Mouse (Mus musculus): ENCODE results near the gene Lrrc7. TPM values are rescaled to one million over a fixed set of nuclear protein-coding genes. Genes with fewer than 3 reads are reported as not detected.

Lrrc7 gene
- total RNA-seq (2021), result 10 to 100 TPM; 84.8 to 94.0 TPM

DNA sequence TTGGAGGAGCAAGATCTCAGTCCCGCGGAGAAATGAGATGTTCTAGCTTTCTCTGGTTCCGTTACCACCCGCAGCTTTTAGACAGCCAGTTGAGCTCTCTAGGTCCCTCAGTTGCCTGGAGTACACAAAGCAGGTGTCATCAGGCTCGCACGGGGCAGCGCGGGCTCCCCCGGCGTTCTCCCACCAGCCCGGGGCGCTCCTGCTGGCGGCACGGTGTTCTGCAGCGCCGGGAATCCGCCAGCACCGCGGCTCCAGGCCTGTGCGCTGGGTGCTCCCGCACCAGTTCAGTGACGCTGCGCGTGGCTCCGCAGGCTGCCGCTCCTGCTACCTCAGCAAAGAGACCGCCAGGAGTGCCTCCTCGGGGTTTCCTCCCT is at the start of gene Lrrc7:
Gene Lrrc7, minus strand, starts transcription at position 235 of the 374 bp plus-strand sequence.
- peak; percentile 66 for DNase-seq
- intact Hi-C loops (cut with DNase I), result loop anchor here (10.0 kb wide), 2 partner anchors 333 to 713 kb away; no protein-coding TSS in a partner anchor

DNA sequence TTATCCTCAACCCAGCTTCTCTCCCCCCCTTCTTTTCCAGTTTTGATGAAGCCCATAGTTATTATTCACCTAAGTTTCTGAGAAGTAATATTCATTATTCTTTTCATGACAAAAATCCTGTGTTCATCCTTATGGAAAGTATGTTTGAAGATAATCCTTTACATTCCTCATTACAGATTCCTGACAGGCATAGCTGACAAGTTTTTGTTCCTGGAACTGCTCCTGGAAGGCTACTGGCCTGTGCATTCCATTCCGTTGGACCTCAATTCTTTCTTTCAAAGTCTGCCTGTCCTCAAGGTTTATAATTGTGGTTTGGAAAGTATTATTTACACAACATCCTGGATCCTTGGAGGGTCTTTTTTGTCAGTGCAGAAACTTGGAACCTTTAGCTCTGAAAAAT is 45.0 kb upstream of the Lrrc7 start:
- intact Hi-C loops (cut with DNase I), result no loop called here

DNA sequence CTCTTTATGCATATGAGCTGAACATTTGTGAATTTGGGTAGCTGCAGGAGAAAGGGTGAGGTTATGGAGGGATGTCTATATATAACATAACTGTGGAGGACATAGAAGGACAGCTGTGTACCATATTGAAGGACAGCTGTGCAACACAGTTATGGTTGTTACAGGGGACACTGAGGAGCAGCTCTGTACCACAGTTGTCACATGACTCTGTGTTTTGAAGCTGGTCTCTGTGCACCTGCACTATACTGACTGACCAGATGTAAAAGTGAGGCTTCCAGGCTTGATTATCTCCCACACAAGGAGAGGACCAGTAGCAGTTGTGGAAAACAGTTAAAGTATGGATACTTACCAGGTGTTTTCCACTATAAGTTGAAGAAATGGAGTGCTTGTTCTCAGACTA is 43.3 kb upstream of the Lrrc7 start:
- no peak for DNase-seq
- intact Hi-C loops (cut with DNase I), result no loop called here

More for the DNA sequence above, 45.0 kb upstream of the Lrrc7 start:
- no peak for DNase-seq

DNA sequence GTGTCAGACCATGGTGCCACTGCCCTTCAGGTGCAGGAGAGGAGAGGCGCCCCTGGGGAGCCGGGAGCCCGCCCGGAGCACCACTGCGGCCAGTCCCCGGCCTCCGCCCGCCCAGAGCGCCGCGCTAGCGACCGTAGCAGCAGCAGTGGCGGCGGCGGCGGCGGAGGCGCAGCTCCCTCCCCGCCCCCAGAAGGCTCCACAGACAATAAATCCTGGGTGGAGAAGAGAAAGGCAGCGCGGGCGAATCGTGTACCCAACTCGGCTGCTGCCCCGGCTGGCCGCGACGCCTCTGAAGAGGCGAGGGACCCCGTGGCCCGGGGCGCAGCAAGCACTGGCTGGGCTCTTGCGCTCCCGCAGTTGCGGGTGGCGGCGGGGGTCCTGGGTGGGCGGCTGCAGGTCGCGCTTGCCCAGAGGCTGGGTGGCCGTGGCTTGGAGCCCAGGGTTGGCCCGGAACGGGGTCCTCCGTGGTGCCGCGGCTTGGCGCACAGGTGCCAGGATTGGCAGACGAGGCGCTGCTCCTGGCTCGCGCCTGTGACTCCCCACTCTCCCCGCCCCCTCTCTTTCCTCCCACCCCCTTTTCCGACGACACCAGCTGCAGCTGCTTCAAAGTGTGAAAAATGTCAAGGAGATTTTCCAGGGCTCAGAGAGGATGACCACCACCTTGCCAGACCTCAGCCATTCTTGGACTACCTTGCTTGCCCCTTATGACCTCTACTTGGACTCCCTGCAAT is 600 bp downstream of the Lrrc7 start:
- intact Hi-C loops (cut with DNase I), result loop anchor here (10.0 kb wide), 2 partner anchors 333 to 713 kb away; no protein-coding TSS in a partner anchor

DNA sequence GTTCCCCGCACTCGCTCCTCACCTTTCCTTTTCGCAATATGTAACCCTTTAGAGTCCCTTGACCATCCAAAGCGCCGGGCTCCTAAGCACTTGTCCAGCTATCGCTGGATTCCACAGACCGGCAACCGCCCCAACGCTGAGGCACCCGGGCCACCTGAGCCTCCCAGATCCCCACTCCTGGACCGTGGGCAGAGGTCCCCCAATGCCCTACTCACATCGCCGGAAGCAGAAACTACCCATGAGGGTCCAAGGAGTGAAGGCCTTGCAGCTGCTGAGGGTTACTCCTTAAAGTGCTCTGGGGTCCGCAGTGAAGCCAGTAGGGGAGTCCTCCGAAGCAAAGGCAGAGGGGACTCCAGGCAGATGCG is 1.1 kb downstream of the Lrrc7 start:
- peak; percentile 43 for DNase-seq
- intact Hi-C loops (cut with DNase I), result loop anchor here (10.0 kb wide), 2 partner anchors 334 to 714 kb away; no protein-coding TSS in a partner anchor

More for the DNA sequence above, 600 bp downstream of the Lrrc7 start:
- DNase-seq, result peak; percentile 89

DNA sequence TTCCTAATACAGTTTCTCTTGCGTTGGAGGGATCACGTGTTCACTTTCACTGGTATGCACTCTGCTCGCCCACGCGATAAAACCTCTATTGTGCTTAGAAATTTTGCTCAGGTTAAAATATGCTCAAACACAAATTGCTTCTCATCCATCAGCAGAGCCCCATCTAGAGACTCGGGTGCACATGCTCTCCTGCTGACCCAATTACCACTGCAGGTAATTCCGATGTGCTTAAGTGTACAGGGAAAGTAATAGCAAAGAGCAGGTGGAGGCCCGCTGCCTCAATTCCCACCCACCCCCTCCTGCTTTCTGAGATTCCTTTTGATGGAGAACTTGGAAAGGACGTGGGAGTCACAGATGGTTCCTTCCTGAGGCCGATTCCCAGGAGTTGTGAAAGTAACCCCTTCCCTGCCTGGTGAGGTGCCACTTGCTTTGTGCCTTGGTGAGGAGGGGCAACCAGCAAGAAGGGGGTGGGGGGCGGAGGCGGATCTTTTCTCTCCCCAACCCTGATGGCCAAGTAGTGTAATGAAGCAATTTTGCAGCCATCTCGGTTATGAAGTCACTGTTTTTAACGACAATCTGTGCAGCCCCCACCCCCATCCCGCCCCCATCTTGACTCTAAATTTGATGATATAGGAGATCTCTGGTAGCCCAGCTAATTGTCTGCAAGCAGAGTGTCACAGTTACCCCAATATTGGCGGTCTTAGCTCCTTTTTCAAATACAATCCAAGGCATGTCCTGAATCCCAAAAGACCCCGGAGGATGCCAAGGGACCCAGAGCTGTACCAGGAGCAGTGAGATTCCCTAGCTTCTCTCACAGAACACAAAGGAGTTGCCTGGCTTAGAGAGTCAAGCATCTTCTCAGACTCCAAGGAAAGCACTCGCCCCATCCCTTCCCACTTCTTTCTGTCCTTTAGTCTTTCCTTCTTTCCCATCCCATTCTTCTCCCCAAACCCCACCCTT is 2.0 kb downstream of the Lrrc7 start:
- intact Hi-C loops (cut with DNase I), result loop anchor here (10.0 kb wide), 3 partner anchors 335 to 715 kb away; no protein-coding TSS in a partner anchor
- peak; percentile 75 for DNase-seq

DNA sequence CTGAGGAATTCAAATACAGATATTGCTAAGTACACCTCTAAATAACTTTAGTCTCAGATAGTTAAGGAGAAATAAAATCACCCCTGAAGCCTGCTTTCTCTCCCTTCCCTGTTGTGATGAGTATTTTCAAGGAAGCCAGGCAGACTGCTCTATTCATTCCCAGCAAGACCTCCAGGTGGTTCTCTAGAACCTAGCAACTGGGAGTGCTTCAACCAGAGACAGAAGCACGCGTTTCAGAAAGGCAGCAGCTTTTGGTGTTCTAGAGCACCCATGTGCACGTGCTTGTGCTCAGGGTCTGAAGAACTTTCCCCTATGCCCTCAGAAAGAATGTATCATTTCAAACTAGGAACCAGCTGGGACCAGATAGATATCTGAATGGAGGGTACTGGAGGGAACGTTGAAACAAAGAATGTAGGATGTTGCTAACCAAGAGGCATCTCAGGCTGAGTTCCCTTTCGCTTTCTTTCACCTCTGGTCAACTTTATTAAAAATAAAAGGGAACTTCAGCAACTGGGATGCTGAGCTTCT is 2.8 kb downstream of the Lrrc7 start:
- intact Hi-C loops (cut with DNase I), result loop anchor here (10.0 kb wide), 1 partner anchor 384 kb away; no protein-coding TSS in a partner anchor

DNA sequence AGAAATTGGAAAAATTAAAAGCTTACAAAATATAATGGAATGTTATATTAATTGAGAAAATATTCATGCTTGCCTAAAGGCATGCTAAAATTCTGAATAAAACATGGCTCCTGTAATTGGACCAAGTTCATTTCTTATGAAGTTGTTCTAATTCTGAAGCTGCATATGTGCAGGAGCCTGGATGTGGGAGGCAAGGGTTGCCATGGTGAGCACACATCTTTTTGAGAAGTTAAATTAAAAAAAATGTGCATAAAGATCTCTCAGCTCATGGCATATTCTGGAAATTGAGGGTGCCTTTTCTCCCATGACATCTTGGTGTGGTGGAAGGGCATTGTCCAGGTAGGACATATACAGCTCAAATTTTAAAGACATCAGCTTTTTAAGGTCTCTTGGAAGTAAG is 3.4 kb downstream of the Lrrc7 start:
- intact Hi-C loops (cut with DNase I), result loop anchor here (10.0 kb wide), 1 partner anchor 384 kb away; no protein-coding TSS in a partner anchor

More for the DNA sequence above, 2.8 kb downstream of the Lrrc7 start:
- DNase-seq, result no peak

DNA sequence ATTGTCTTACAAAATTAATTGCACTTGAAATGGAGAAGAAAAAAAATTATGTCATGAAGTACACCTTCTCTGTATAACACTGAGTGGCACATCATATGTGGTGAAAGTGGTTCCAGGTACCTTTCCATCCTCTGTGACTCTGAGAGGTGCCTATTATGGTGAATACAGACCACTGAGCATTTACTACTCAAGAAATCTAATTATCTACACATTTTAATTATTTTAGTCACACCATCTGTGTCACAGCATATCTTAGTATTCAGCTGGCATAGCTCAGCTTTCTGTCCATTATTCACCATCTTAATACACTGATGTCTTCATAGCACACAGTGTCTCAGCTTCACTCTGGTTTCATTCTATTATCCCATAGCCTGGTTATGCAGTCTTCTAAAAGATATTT is 7.7 kb downstream of the Lrrc7 start:
- no peak for DNase-seq
- intact Hi-C loops (cut with DNase I), result loop anchor here (10.0 kb wide), 1 partner anchor 379 kb away; no protein-coding TSS in a partner anchor

More for the DNA sequence above, 3.4 kb downstream of the Lrrc7 start:
- DNase-seq, result no peak

DNA sequence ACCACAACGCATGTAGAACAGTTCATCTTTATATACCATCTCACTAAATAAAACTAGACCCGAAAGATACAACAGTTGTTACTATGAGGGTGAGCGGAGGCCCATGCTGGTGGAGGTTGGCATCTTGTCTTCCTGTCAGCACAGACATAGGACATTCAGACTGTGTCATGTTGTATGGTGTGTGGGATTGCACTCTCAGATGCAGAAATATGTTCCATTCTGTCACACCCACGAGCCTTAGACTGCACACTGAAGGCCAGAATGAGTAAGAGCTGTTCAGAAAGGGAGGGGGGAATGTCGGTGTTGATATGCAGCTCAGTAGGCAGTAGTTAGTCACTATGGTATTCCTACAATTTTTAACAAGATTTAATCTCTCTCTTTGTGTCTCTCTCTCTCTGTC is 9.9 kb downstream of the Lrrc7 start:
- no peak for DNase-seq
- intact Hi-C loops (cut with DNase I), result loop anchor here (10.0 kb wide), 1 partner anchor 377 kb away; no protein-coding TSS in a partner anchor

DNA sequence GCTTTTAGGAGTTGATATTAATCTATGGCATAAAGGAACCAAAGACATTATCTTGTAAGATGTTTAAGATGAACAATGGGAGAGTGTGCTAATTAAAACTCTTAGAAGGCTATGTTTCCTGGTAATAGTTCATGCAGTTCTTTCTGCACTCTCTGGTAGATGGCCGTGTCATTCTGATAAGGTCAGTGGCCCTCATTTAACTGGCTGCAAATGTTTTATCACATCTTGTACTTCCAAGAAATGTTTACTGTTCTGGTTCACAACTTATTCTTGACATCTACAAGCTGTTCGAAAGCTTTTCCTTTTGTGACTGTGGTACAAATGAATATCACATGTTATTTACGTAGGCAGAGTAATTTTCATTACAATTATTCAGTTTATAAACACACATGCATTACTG is 18.5 kb downstream of the Lrrc7 start:
- intact Hi-C loops (cut with DNase I), result loop anchor here (10.0 kb wide), 1 partner anchor 179 kb away; no protein-coding TSS in a partner anchor
- no peak for DNase-seq

DNA sequence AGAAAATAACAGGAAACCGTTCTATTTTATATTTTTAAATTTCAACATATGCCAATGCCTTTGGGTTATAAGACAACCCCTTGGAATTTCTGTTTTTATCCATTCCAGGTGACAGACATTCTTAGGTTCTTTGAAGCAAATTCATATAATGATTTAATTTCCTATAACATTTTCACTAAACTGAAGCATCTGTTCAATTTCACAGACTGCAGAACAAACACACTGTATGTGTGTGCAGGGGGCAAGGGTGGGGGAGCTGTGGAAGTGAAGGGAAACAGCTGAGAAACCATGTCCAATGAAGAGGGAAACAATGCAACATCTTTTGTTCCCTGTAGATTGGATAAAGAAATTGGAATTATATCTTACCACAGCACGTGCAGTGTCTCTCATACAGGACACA is 29.2 kb downstream of the Lrrc7 start:
- intact Hi-C loops (cut with DNase I), result no loop called here
- DNase-seq, result no peak

DNA sequence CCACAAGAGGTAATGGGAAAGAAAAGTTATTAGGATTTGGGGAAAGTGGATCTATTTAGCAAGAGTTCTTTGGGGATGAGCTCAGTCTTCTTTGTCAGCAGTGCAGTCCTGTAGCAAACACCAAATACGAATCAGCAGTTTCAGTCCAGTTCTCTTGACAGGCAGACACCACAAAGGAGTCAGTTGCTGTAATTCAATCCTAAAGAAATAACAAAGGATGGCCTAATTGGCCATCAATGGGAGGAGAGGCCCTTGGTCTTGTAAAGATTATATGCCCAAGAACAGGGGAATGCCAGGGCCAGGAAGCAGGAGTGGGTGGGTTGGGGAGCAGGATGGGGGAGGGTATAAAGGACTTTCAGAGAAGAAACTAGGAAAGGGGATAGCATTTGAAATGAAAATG is 33.5 kb downstream of the Lrrc7 start:
- intact Hi-C loops (cut with DNase I), result no loop called here
- DNase-seq, result no peak

DNA sequence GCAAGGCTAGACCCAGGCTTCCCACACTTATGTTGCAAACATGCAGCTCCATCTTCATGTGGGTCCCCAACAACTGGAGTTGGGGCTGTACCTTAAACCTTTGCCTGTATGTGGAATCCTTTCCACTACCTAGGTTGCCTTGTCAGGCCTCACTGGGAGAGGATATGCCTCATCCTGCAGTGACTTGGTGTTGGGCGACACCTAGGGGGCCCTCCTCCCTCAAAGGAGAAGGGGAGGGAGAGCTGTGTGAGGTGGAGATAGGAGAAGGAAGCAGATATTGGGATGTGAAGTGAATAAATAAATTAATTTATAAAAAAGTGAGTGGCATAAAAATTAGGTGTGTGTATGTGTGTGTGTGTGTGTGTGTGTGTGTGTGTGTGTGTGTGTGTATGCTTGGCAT is 68.3 kb downstream of the Lrrc7 start:
- intact Hi-C loops (cut with DNase I), result no loop called here
- no peak for DNase-seq

DNA sequence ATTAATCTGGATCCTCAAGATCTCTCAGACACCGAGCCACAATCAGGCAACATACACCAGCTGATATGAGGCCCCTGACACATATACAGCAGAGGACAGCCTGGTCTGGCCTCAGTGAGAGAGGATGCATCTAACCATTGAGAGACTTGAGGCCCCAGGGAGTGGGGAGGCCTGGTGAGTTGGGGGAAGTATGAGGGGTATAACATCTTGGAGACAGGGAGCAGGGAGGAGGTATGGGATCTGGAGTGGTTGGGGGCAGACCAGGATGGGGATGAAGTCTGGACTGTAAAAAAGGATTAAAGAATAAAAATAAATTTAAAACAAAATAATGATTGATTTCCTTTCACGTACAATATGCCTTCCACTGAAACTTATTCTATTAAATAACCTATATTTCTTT is 82.3 kb downstream of the Lrrc7 start:
- DNase-seq, result no peak
- intact Hi-C loops (cut with DNase I), result no loop called here

DNA sequence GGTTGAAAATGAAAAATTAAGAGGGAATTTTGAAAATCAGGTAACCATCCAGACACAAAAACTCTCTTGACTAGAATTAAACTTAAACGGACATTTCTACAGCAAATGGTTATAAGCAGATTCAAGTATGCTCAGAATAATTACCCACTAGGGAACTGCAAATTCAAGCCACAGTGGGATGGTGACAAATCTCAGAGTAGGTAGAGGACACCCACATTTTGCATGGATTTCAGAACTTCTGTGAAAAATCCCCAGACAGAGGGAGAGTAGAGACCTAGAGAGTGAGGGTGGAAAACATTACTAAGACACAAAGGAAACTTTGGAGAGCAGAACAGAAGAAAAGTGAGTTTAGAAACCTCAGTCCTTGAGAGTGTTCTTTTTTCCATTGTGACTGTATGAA is 161.4 kb downstream of the Lrrc7 start:
- DNase-seq, result no peak

DNA sequence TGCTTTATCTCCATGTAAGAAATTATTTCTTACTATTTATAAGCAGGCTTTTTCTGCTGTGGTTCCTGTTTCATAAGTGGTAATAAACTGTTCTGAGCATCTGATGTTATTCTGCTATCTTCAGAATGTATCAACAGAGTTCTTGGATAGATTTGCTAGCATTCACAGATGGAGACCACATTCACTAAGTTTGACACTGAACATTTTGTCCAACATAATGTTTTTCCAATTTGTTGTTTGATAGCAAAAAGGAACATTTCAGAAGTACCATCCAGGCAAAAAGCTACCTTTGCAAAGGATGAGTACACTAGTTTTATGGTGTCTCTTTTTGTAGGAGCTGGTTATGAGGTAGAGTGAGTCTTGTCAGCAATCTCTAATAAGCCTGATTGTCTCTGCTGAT is 170.5 kb downstream of the Lrrc7 start:
- no peak for DNase-seq
- intact Hi-C loops (cut with DNase I), result no loop called here

More for the DNA sequence above, 161.4 kb downstream of the Lrrc7 start:
- intact Hi-C loops (cut with DNase I), result no loop called here

DNA sequence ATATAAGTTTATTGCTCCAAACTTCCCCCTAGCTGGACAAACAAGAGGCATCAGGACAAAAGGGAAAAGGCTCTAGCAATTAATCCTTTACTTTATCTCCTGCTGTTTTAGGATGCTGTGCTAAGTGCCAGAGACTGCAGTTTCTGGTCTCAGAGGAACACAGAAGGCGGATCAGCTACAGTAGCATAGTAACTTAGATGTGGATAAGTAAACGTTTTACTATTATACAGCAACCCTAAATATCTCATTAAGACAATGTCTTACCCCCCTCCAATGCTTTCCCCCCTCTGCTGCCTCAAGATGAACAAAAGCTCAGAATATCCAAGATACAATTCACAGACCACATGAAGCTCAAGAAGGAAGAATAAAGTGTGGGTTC is 174.0 kb downstream of the Lrrc7 start:
- intact Hi-C loops (cut with DNase I), result no loop called here
- DNase-seq, result no peak

DNA sequence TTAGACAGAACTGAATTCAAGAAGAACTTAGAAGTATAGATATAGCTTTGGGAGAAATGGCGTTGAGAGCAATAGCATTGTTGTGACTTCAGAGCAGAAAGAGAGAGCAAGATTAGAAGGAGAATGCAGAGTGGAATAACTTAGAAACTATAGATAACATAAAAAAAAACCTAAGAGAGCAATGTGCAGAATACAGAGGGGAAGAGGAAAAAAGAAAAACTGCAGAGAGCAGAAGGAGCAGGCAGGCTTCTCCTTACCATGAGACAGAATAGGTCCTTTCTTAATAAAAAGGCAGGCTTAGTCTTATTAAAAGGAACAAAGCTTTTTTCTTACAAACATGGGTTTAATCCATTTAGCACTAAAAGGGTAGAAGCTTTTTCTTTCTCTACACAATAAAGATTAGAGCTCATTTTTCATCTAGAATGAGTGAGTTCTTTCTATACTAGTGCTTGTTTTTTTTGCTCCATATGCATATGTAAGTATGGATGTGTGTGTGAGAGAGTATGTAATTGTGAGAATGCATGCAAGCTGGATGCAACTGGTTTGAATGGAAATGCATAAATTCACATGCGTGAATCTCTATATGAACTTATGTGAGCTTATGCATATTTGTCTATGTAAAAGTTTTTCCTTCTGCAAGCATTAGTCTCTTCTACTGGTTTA is 174.5 kb downstream of the Lrrc7 start:
- intact Hi-C loops (cut with DNase I), result no loop called here
- no peak for DNase-seq

DNA sequence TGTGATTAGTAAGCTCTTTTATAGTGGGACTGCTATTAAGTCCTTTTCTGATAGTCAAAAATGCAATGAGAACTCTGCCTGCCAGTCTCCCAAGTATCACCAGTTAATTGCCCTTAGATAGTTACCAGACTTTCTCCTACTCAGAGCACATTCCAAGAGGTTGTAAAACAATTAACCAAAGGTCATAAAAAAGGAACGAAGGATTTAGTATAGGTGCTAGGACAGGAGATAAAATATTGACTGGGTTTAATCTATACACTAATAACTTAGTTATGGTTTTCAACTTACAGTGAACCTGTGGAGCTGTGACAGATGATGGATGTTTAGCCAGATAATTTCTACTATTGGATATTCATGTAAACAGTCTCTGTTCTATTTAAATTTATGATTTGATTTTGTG is 175.2 kb downstream of the Lrrc7 start:
- intact Hi-C loops (cut with DNase I), result no loop called here
- DNase-seq, result no peak

All from left cerebral cortex, postnatal 4 days (tissue).